Mouse (Mus musculus): Measurements from ENCODE around the gene Rcc2.

- TF ChIP-seq CTCF (IDR thresholded peaks at IDR 0.05; ENCODE audit: low read depth, low read length) (no peak), POLR2AphosphoS5 (IDR thresholded peaks at IDR 0.05; ENCODE audit: insufficient replicate concordance, low read depth, low read length) (no peak), GATA1 (IDR thresholded peaks at IDR 0.05; ENCODE audit: borderline replicate concordance, low read length) (no peak), TAL1 (conservative IDR thresholded peaks at IDR 0.05; ENCODE audit: low read depth, low read length) (no peak)
Observed at GRCm38 (mm10) chr4:140661406-140662022, 38.8 kb upstream of the Rcc2 start.
